Mouse (Mus musculus): ENCODE data around the gene Ing5. TPM values are rescaled to one million over a fixed set of nuclear protein-coding genes. Genes with fewer than 3 reads are reported as not detected.
"Not testable (repeated sequence)": the region's sequence is repeated elsewhere in the genome, so short reads cannot be mapped to it uniquely, and the experiment has no call there.

Ing5 gene
- 31.0 to 39.7 TPM (median 38.6 TPM) in 3 replicates for total RNA-seq (2017)

DNA sequence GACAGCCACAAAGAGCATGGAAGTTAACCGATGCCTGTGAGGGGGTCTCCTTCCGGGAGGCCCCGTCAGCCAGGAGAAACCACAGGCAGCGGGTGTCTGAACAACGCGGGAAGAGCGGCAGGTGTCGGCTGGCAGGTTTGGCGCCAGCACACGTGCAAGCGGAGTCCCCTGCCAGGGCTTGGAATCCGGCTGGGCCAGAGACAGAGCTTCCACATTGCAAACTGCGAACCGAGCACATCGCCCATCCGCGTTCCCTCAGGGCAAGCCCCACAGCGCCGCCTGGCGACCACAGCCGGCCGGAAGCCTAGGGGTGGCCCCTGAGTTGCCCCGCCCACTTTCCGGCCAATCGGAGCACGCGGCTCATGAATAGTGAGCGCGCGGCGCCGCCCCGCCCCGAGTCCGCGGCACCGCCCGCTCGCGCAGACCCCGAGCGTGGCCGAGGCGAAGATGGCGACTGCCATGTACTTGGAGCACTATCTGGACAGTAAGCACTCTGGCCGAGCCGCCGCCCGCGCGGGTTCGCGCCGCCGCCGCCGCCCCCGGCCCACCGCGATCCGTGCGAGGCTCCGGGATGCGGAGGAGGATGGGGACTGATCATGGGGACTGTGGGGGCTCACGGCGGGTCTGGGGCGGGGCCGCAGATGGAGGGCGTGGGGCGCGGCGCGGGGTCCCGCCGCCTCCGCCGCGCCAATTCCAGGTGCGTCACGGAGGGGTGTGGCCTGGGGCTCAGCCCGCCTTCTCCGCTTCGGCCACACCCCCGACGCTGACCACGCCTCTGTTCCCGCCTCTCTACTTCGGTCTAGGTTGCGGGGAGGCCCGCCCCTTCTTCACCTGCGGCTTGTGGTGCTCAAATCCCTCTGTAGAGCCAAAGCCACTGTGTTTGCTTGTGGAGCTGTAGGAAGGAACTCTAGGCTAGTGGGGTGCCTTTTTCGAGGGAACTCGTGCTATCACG, at the start of gene Ing5:
Gene Ing5 (plus strand): TSS at position 410 of the 952 bp plus-strand sequence.
- ATAC-seq (replicated peaks; ENCODE audit: insufficient number of reproducible peaks, low FRiP score, low TSS enrichment, poor library complexity, severe bottlenecking) = peak; percentile 68

DNA sequence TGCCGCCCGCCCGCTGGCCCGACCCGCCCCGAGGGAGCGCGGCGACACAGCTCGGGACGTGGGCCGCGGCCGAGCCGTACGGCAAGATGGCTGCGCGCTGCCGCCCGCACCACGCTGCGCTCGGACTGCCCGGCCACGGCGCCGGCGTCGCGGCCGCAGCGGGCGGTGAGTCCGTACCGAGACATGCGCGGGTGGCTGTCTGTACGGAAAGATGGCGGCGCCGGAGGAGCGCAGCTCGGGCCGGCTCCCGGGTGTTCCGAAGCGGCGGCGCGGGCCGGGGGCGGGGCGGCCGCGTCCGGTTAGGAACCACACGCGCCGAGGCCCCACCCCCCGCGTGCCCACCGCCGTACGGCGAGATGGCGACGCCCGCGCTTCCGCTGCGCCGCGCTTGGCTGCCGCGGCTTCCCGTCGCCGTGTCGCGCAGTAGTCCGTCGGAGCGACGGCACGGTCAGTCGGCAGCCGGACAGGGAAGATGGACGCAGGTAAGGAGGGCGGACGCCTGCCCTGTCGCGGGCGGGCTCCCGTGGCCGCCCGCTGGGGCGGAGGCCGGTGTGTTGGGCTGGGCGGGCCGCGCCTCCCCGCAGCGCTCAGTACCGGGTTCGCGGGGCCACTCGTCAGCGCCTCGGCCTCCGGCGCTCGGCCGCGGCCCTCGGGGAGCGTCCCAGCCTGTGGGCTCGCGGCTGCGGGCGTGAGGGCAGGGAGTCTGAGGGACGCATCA, 49.0 kb upstream of the Ing5 start, which contains the start of gene Thap4:
Gene Thap4 (minus strand): TSS at position 292 of the 718 bp plus-strand sequence.
- peak; percentile 77 for ATAC-seq (replicated peaks; ENCODE audit: insufficient number of reproducible peaks, low FRiP score, low TSS enrichment, poor library complexity, severe bottlenecking)

DNA sequence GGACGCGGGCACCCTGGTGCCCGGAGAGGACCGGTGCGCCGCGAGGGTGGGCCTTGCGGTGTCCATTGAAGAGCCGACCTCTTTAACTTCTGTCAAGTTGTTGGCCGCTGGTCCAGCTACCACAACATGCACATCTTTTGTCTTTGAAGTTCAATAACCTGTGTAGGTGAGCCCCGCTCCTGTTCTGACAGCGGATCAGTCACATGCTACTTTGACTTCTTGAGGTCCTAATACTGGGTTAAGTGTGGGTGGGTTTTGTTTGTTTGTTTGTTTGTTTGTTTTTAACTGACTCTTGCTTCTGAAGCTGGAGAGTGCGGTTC, 48.5 kb upstream of the Ing5 start:
- no peak for ATAC-seq (replicated peaks; ENCODE audit: insufficient number of reproducible peaks, low FRiP score, low TSS enrichment, poor library complexity, severe bottlenecking)

DNA sequence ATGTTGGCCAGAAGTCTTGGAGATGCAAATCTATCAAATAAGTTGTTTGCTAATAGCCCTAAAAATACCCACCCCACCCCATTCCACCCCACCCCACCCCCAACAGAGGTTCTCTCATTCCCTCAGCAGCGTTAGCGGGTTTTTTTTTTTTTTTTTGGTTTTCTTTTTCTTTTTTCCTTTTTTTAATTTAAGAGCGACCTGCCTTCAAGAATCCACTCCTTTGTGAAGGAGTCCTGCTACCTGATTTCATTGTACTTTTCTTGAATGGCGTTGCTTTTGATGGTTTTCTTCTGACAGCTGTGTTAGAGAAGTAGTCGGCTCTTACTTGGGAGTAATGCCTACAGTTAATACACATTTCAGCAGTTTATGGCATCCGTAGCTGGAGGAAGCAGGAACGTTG, 48.1 kb upstream of the Ing5 start:
- ATAC-seq (replicated peaks; ENCODE audit: insufficient number of reproducible peaks, low FRiP score, low TSS enrichment, poor library complexity, severe bottlenecking) = no peak

DNA sequence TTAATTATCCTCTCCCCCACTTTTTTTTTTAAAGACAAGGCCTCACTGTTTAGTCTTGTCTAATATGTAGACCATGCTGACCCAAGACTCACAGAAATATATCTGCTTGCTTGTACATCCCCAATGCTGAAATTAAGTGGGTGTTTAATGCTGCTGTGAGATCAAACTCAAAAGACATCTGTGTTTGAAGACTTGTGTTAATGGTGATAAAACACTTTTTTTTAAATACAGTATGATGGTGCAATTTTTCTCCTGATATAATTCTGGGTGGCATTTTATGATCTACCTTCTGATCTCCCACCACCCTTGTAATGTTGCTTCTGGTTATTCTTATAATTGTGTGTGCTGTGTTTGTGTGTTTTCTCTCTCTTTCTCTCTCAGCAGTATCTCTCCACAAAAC, 47.6 kb upstream of the Ing5 start:
- ATAC-seq (replicated peaks; ENCODE audit: insufficient number of reproducible peaks, low FRiP score, low TSS enrichment, poor library complexity, severe bottlenecking) = no peak

DNA sequence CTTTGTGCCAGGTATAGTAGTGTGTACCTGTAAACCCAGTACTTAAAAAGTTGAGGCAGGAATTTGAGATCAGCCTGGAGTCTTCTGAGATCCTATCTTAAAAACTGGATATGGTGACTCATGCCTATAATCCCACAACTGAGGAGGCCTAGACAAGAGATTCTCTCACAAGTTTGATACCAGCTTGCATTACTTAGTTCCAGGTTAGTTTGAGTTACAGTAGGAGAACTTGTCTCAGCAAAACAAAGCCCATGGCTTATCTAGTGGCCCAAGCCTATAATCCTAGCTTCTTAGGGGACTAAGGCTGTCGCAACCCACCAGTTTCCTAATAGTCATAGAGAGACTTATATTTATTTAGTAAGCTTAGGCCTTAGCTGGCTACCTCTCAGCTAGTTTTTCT, 43.7 kb upstream of the Ing5 start:
- ATAC-seq (replicated peaks; ENCODE audit: insufficient number of reproducible peaks, low FRiP score, low TSS enrichment, poor library complexity, severe bottlenecking) = no peak

DNA sequence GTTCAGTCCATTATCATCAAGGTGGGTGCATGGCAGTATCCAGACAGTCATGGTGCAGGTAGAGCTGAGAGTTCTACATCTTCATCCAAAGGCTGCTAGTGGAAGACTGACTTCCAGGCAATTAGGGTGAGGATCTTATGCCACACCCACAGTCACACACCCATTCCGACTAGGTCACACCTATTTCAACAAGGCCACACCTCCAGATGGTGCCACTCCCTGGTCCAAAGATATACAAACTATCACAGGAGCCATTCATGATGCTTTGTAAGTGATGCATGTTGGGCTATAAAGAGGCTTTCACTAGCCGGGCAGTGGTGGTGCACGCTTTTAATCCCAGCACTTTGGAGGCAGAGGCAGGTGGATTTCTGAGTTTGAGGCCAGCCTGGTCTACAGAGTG, 40.2 kb upstream of the Ing5 start:
- not testable (repeated sequence) for ATAC-seq (replicated peaks; ENCODE audit: insufficient number of reproducible peaks, low FRiP score, low TSS enrichment, poor library complexity, severe bottlenecking)

DNA sequence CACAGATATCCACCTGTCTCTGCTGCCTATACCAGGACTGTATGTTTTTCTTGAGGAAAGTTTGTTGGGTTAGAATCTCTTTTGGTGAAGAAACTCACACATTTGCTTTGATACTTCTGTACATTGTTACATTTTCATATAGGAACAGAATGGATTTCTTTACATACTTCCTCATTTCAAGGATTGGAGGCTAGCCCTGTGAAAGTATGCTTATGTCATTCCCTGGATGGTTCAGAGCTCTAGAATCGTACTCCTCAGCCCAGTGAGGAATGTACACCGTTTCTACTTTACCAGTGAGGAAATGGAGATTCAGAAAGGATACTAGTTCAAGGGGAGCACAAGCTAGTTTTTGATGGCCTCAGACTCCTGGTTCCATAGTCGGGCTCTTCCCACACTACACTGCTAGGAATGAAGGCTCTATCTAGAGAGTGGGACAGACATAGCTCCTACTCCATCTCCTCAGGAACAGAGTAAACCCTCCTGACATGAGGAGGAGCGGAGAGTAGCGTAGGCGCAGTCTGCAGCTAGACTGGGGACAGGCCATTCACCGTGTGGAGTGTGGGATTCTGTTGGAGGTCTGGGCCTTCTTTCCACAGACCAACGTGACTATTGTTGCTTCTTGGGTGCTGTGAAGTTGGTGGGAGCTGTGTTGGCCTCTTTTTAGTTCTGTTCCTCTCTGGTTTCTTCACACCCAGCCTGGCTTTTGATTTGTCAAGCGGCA, 38.7 kb upstream of the Ing5 start:
- ATAC-seq (replicated peaks; ENCODE audit: insufficient number of reproducible peaks, low FRiP score, low TSS enrichment, poor library complexity, severe bottlenecking) = no peak

DNA sequence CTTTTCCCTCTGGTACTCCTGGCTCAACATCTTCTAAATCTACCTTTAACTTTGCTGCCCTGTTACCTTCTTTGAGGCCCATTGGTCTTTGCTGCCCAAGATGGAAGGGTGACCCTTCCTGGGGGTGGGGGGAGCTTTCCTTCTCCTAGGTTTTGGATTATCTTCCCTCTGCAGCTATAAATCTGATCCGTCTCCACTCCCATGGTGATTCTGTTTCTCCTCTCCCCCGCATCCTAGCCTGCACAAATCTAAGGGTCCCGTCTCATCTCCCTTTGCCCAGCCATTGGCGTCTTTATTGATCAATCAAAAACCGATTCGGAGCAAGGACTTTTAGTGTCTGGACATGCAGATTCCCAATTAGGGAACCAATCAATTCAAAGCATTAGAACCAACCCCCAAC, 36.2 kb upstream of the Ing5 start:
- ATAC-seq (replicated peaks; ENCODE audit: insufficient number of reproducible peaks, low FRiP score, low TSS enrichment, poor library complexity, severe bottlenecking) = no peak

DNA sequence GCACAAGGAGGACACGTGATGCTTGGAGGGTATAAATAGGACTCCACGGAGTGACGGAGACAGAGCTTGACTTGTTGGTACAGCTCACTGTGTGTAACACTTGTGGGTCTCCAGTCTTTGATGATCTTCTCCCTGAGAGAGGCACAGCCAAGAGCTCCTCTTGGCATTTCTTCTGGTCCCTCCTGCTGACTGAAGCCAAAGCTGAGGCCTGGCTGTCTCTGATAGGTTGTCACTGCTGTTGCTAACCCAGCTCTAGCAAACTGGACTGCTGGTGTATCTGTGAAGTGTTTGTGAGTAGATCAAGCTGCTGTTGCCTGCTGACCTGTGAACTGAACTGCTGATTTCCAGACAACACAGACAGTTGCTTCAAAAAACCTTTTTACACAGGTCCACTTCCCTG, 33.9 kb upstream of the Ing5 start:
- ATAC-seq (replicated peaks; ENCODE audit: insufficient number of reproducible peaks, low FRiP score, low TSS enrichment, poor library complexity, severe bottlenecking) = no peak

DNA sequence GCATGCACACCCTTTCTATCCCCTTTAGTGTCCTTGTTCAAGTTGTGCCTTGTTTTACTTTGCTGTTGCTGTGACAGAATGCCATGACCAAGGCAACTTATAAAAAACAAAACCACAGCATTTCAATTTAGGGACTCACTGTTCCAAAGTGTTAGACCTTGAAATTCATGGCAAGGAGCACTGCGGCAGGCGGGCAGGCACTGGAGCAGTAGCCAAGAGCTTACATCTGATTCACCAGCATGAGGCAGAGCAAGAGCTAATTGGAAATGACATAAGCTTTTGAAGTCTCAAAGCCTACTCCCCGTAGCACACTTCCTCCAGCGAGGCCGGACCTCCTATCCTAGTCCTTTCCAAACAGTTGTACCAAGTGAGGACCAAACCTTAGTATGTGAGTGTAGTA, 27.1 kb upstream of the Ing5 start:
- no peak for ATAC-seq (replicated peaks; ENCODE audit: insufficient number of reproducible peaks, low FRiP score, low TSS enrichment, poor library complexity, severe bottlenecking)

DNA sequence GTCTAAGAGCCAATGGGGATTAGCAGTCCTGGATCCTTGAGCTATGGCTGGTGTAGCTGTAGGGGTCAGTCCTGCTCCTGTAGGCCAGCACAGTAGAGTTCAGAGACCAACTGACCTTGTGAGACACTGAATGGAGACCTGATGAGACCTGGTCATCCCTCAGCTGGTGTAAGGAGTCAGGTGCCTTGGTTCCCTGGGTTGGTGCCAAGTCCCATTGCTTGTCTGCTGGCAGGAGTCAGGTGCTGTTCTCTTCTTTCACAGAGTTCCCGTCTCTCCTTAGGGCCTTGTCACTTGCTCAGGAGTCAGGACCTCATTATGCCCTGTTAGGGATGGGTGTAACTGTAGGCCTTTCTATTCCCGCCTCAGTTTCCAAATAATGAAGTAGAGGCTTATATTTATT, 16.9 kb upstream of the Ing5 start:
- no peak for ATAC-seq (replicated peaks; ENCODE audit: insufficient number of reproducible peaks, low FRiP score, low TSS enrichment, poor library complexity, severe bottlenecking)

DNA sequence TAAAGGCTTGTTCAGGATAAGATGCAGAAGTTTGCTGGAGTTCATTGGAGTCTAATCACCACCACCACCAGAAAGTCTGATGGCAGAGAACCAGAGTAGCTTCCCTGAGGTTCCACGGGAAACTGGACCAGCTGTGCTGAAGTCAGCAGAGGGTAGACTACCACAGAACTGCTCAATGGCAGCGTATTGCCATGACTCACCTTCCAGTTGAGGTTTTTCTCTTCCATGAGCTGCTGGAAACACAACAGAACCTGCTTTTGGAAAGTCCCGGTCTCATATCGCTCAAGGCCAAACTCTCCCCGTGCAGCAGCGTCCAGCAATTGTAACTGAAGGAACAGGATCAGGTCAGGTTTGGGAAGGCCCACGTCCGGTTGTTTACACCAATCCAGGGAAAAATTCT, 9.2 kb upstream of the Ing5 start:
- ATAC-seq (replicated peaks; ENCODE audit: insufficient number of reproducible peaks, low FRiP score, low TSS enrichment, poor library complexity, severe bottlenecking) = no peak

DNA sequence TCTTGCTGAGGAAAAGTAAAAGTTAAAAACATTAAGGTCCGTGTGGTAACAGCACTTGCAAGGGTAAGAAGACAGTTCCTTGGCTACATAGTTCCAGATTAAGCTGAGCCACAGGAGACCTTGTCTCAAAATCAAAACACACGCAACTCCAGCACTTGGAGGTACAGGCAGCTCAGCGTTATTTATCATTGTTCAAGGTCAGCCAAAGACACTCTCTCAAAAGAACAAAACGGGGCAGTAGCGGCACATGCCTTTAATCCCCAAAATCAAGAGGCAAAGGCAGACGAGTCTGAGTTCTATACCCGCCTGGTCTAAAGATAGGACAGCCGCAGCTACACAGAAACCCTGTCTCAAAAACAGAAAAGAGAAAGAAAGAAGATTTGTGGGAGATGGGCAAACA, 7.9 kb upstream of the Ing5 start:
- no peak for ATAC-seq (replicated peaks; ENCODE audit: insufficient number of reproducible peaks, low FRiP score, low TSS enrichment, poor library complexity, severe bottlenecking)

DNA sequence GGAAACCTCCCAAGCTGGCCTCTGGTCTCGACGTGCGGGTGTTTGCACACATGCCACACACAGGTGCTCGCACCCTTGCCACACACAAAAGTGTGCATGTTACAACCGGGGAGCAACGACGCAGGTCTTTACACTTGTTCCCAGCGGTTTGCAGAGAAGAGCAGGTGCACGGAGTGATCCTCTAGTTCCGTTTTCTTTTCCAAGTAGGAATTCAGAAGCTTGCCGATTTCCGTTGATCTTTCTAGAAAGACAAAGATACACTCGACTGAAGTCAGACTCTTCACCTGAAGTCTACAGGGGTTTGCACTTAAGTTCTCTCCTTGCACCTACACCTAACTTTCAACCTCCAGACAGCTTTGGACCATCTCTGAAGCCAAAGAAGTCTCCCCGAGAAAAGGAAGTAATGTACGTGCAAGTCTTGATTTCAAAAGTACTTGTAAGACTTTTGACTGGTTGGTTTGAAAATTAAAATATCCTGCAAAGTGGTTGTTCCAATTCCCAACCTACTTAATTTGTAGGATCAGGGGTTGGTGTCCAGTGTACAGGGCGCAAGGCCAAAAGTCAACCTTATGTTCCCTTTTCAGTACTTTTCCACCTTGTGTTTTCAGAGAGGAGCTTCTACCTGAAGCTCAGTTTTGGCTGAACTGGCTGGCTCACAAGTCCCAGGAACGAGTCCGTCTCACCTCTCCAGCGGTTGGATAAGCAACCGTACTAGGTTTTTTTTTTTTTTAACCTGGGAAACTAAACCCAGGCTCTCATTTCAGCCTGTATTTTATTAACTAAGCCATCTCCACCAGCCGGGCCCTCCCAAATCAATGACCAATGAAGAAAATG, 2.9 kb upstream of the Ing5 start:
- no peak for ATAC-seq (replicated peaks; ENCODE audit: insufficient number of reproducible peaks, low FRiP score, low TSS enrichment, poor library complexity, severe bottlenecking)

DNA sequence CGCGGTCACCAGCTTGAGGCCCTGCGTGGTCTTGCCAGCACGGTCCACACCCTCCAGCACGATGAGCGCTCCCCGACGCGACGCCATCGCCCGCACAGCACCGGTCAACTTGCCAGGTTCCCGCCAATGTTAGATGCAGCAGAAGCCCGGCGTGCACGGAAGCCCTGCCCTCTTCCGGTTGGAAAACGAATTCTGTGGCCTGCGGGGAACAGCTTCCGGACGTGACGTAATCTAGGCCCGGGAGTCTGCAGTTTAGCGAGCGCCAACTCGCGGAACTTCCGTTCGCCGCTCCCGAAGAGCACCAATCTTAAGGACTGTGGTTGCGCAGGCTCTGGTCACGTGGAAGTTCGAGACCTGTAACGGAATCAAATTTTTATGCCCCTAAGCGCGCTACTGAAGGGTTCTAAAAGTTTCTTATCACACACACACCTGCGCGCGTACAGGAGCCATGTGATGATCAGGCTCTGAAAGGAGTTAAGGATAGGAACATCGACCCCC, 2.0 kb upstream of the Ing5 start, which contains the start of gene Dtymk:
Gene Dtymk (minus strand): TSS at position 194 of the 498 bp plus-strand sequence.
- peak; percentile 78 for ATAC-seq (replicated peaks; ENCODE audit: insufficient number of reproducible peaks, low FRiP score, low TSS enrichment, poor library complexity, severe bottlenecking)

DNA sequence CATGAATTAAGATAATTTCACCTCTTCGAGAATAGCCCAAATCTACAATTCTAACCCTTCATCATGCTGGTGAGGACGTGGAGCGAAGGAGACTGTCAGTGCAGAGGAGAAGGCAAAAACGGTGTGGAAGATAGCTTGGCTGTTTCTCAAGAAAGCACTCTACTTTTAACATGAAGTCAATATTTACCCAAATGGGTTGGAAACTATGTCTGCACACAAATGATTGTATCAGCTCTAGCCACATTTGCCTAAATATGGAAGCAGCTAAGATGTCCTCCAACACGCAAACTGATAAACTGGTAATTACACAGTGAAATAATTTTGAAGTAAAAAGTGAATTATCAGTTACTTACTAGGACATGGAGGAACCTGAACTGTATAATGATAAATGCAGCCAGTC, 994 bp upstream of the Ing5 start:
- ATAC-seq (replicated peaks; ENCODE audit: insufficient number of reproducible peaks, low FRiP score, low TSS enrichment, poor library complexity, severe bottlenecking) = no peak

DNA sequence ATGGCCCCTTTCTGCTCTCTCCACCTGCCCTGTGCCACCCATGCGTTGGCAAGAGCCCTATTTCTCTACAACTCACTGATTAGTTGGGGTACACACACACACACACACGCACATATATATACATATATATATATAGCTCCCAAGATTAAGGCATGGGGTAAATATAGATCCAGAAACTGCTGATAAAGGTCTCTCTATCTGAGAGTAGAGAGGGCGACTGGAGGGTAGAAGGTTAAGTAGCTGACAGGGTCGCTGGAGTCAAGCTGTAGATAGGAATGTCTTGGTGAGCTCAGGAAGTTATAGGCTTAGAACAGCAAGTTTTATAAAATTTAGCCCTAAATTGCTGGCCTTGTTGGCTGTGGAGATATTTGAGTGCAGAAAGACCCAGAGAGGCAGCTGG, 1.1 kb downstream of the Ing5 start:
- no peak for ATAC-seq (replicated peaks; ENCODE audit: insufficient number of reproducible peaks, low FRiP score, low TSS enrichment, poor library complexity, severe bottlenecking)

All from monocyte, adult 5-6 weeks (primary cell).